Mouse (Mus musculus) T-cell, adult 2 months (primary cell): ENCODE measurements at regions not wholly inside any gene's neighbourhood (a gene's known extent, or its start where the extent isn't known, plus 50 kb on each side); places are given as distances from the start of the nearest gene placed in this dataset.

Experiments used
- DNase-seq: peaks from one replicate; pipeline ENCODE4 v3.0.0; 2022; ENCODE audit warnings: low spot score

GRCm38 (mm10) chr2:157633286-157633685 lies 62.2 kb upstream of the Blcap start:
- no peak for DNase-seq

- DNase-seq: peak; percentile 16
Measured at GRCm38 (mm10) chr2:157635670-157636069, 64.6 kb upstream of the Blcap start.

GRCm38 (mm10) chr2:157640873-157641272 lies 69.8 kb upstream of the Blcap start:
- DNase-seq: peak; percentile 8

- no peak for DNase-seq
Measured at GRCm38 (mm10) chr2:157663584-157664375, 73.4 kb upstream of the Ctnnbl1 start.

GRCm38 (mm10) chr2:157664481-157664880 lies 72.7 kb upstream of the Ctnnbl1 start:
- DNase-seq: no peak

GRCm38 (mm10) chr2:157670191-157670590 lies 67.0 kb upstream of the Ctnnbl1 start:
- DNase-seq: no peak

- DNase-seq: no peak
Measured at GRCm38 (mm10) chr2:157674906-157675305, 62.3 kb upstream of the Ctnnbl1 start.

- DNase-seq: no peak
Measured at GRCm38 (mm10) chr2:157676396-157677176, 60.6 kb upstream of the Ctnnbl1 start.

- no peak for DNase-seq
Measured at GRCm38 (mm10) chr2:157677262-157677661, 59.9 kb upstream of the Ctnnbl1 start.

GRCm38 (mm10) chr2:157681931-157682330 lies 55.3 kb upstream of the Ctnnbl1 start:
- DNase-seq: no peak
